Mouse (Mus musculus) left cerebral cortex, postnatal 36 days (tissue): Measurements from ENCODE around the gene Lrrc3. TPM values are rescaled to one million over a fixed set of nuclear protein-coding genes. Genes with fewer than 3 reads are reported as not detected.
"Not testable (repeated sequence)": the region's sequence is repeated elsewhere in the genome, so short reads cannot be mapped to it uniquely, and the experiment has no call there.

Source experiments
- DNase-seq, 2 experiments: peaks; one replicate each; pipeline ENCODE4 v3.0.0; 2021 to 2022; ENCODE audit warnings: low spot score in 2 of 2, mixed read lengths in 1 of 2
- intact Hi-C: fragments of 180-260 bp; cut with DNase I; formaldehyde crosslinking; loops from one replicate; pipeline ENCODE4 v1.15.1; 2025
- total RNA-seq, 2 experiments: library from RNA; stranded (reverse); gene quantifications; 2 replicates each; pipeline ENCODE4 v1.2.3; 2021

The Lrrc3 gene
- 10 to 100 TPM; 11.7 to 12.6 TPM for total RNA-seq

GRCm38 (mm10) chr10:77902211-77902893 lies at the start of gene Lrrc3:
Gene Lrrc3, minus strand, starts transcription at chr10:77902536.
- peak; percentile 69 to 73 for DNase-seq
- intact Hi-C loops: no loop called here

GRCm38 (mm10) chr10:77950468-77950867 lies 48.1 kb upstream of the Lrrc3 start:
- intact Hi-C loops, DNase-seq: not testable (repeated sequence)

- DNase-seq: no peak
- intact Hi-C loops: no loop called here
Measured at GRCm38 (mm10) chr10:77939685-77940084, 37.3 kb upstream of the Lrrc3 start.

- intact Hi-C loops: no loop called here
Measured at GRCm38 (mm10) chr10:77927375-77927774, 25.0 kb upstream of the Lrrc3 start.

GRCm38 (mm10) chr10:77926140-77926539 lies 23.8 kb upstream of the Lrrc3 start:
- DNase-seq: peak; percentile 30 to 35
- intact Hi-C loops: no loop called here

More at GRCm38 (mm10) chr10:77927375-77927774, 25.0 kb upstream of the Lrrc3 start:
- no peak for DNase-seq

GRCm38 (mm10) chr10:77922681-77923080 lies 20.3 kb upstream of the Lrrc3 start:
- intact Hi-C loops: no loop called here
- peak in 1 of 2 experiments; percentile 27 for DNase-seq

GRCm38 (mm10) chr10:77921009-77921408 lies 18.7 kb upstream of the Lrrc3 start:
- DNase-seq: peak; percentile 23 to 29
- intact Hi-C loops: no loop called here

GRCm38 (mm10) chr10:77916636-77917335 lies 14.4 kb upstream of the Lrrc3 start:
- intact Hi-C loops: no loop called here
- peak in 1 of 2 experiments; percentile 23 for DNase-seq

- no peak for DNase-seq
- intact Hi-C loops: no loop called here
Measured at GRCm38 (mm10) chr10:77913292-77913691, 11.0 kb upstream of the Lrrc3 start.

GRCm38 (mm10) chr10:77912605-77913004 lies 10.3 kb upstream of the Lrrc3 start:
- intact Hi-C loops: no loop called here
- peak; percentile 19 to 23 for DNase-seq

- peak; percentile 68 to 76 for DNase-seq
- intact Hi-C loops: no loop called here
Measured at GRCm38 (mm10) chr10:77902894-77903715, 769 bp upstream of the Lrrc3 start.

GRCm38 (mm10) chr10:77901871-77902210 lies 495 bp downstream of the Lrrc3 start:
- intact Hi-C loops: no loop called here
- no peak for DNase-seq

- intact Hi-C loops: no loop called here
- DNase-seq: no peak
Measured at GRCm38 (mm10) chr10:77900903-77901818, 1.2 kb downstream of the Lrrc3 start.

- intact Hi-C loops: no loop called here
- DNase-seq: no peak
Measured at GRCm38 (mm10) chr10:77900126-77900525, 2.2 kb downstream of the Lrrc3 start.

- DNase-seq: no peak
- intact Hi-C loops: no loop called here
Measured at GRCm38 (mm10) chr10:77895562-77895961, 6.8 kb downstream of the Lrrc3 start.

- intact Hi-C loops: no loop called here
Measured at GRCm38 (mm10) chr10:77890987-77891565, 11.3 kb downstream of the Lrrc3 start.

GRCm38 (mm10) chr10:77886007-77886747 lies 16.2 kb downstream of the Lrrc3 start:
- intact Hi-C loops: no loop called here
- no peak for DNase-seq

More at GRCm38 (mm10) chr10:77890987-77891565, 11.3 kb downstream of the Lrrc3 start:
- no peak for DNase-seq

GRCm38 (mm10) chr10:77882553-77882952 lies 19.8 kb downstream of the Lrrc3 start:
- intact Hi-C loops: no loop called here
- DNase-seq: no peak
